Mouse (Mus musculus) cerebellum, adult 11-12 months (tissue): ENCODE results near the gene Slc25a41.

Source experiments
- DNase-seq: peaks from one replicate; pipeline ENCODE4 v3.0.0; 2022

Gene Slc25a41

GRCm38 (mm10) chr17:57038978-57039377, 2.5 kb downstream of the Slc25a41 start:
- no peak for DNase-seq

GRCm38 (mm10) chr17:57032854-57033253, 8.6 kb downstream of the Slc25a41 start:
- peak; percentile 65 for DNase-seq

GRCm38 (mm10) chr17:57031661-57032420, 9.6 kb downstream of the Slc25a41 start:
- DNase-seq = peak; percentile 100

- DNase-seq = no peak
Measured at GRCm38 (mm10) chr17:57030931-57031660, 10.4 kb downstream of the Slc25a41 start, which contains the start of gene Khsrp. Khsrp (minus strand) TSS chr17:57031522.

- no peak for DNase-seq
Measured at GRCm38 (mm10) chr17:57029691-57030090, 11.8 kb downstream of the Slc25a41 start.

- DNase-seq = no peak
Measured at GRCm38 (mm10) chr17:57027471-57027870, 14.0 kb downstream of the Slc25a41 start.

GRCm38 (mm10) chr17:57020960-57021359, 20.5 kb downstream of the Slc25a41 start:
- DNase-seq = no peak

GRCm38 (mm10) chr17:57019693-57020092, 21.8 kb downstream of the Slc25a41 start:
- DNase-seq = no peak

- peak; percentile 72 for DNase-seq
Measured at GRCm38 (mm10) chr17:57012245-57012795, 29.1 kb downstream of the Slc25a41 start.

GRCm38 (mm10) chr17:57011236-57012141, 30.0 kb downstream of the Slc25a41 start, which contains the start of the genes Gtf2f1 and Gm17949:
Gtf2f1 (minus strand) TSS chr17:57011288.
Gm17949 (plus strand) TSS chr17:57011469.
- DNase-seq = peak; percentile 95

GRCm38 (mm10) chr17:57010911-57011235, 30.6 kb downstream of the Slc25a41 start:
- no peak for DNase-seq

- no peak for DNase-seq
Measured at GRCm38 (mm10) chr17:57007137-57007905, 34.1 kb downstream of the Slc25a41 start.

- no peak for DNase-seq
Measured at GRCm38 (mm10) chr17:57003994-57004393, 37.5 kb downstream of the Slc25a41 start.

- DNase-seq = no peak
Measured at GRCm38 (mm10) chr17:57001228-57001627, 40.2 kb downstream of the Slc25a41 start.

- no peak for DNase-seq
Measured at GRCm38 (mm10) chr17:56999968-57000609, 41.4 kb downstream of the Slc25a41 start, which contains the start of gene Pspn. Pspn (minus strand) TSS chr17:57000018.

GRCm38 (mm10) chr17:56999414-56999813, 42.0 kb downstream of the Slc25a41 start:
- DNase-seq = no peak

- peak; percentile 97 for DNase-seq
Measured at GRCm38 (mm10) chr17:56997029-56997667, 44.3 kb downstream of the Slc25a41 start, which contains the start of gene Alkbh7. Alkbh7 (plus strand) TSS chr17:56997339.

- no peak for DNase-seq
Measured at GRCm38 (mm10) chr17:56996506-56996905, 44.9 kb downstream of the Slc25a41 start.

- no peak for DNase-seq
Measured at GRCm38 (mm10) chr17:56995046-56995445, 46.4 kb downstream of the Slc25a41 start.

GRCm38 (mm10) chr17:56990966-56991365, 50.5 kb downstream of the Slc25a41 start:
- peak; percentile 28 for DNase-seq
